Mouse (Mus musculus) ovary, adult 18-20 months (tissue): ENCODE data around the gene Tead3.

ENCODE experiments used
- DNase-seq: peaks from one replicate; pipeline ENCODE4 v3.0.0; 2022; ENCODE audit warnings: low spot score, mixed read lengths

The Tead3 gene

DNA sequence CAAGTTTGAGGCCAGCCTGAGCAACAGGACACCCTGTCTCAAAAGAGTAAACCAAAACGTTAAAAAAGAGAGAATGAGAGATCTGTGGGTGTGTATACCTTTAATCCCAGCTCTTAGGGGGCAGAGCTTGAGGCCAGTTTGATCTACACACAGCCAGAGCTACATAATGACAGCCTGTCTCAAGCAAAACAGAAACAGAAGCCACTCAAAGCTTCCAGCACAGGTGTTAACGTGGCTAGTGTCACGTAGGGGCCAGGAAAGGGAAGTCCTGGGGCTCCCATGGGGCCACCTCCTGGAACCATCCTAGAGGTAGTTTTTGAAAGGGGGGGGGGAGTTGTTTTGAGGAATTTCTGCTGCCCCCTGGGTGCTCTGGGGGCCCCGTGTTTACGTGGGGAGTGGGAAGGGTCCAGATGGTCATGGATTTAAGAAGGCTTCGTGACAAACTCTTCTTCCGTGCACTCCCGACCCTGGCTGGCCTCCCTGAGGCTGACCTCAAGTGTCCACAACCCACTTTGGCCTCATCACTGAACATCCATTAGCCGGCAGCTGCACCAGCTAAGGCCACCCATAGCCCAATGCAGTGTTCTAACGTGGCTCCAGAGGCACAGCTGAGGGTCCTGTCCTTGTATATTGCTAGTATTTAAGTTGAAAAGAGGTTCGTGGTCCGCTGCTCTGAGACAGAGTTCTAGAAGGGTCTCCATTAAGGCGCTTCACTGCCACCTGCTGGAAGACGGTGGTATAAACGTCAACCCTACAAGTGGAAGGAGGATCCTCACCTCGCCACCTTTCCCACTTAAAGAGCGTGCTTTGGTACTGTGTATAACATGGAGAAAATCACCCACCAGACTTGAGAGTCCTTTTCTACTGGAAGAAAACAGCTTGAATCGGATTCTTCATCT lies 42.1 kb downstream of the Tead3 start:
- DNase-seq = peak; percentile 61

DNA sequence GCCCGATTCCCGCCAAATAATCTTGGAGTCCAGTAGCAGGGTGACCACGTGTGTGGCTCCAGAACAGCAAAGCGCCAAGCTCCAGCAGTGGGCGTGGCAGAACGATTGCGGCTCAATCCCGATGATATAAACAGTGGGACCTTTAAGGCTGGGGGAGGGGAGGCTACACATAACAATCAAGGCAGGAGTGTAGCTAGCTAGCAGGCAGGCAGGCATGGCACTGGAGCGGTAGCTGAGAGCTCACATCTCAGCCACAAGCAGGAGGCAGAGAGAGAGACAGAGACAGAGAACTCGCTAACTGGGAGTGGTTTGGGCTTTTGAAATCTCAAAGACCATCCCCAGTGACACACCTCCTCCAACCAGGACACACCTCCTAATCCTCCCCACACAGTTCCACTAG lies 45.4 kb downstream of the Tead3 start:
- DNase-seq = no peak

DNA sequence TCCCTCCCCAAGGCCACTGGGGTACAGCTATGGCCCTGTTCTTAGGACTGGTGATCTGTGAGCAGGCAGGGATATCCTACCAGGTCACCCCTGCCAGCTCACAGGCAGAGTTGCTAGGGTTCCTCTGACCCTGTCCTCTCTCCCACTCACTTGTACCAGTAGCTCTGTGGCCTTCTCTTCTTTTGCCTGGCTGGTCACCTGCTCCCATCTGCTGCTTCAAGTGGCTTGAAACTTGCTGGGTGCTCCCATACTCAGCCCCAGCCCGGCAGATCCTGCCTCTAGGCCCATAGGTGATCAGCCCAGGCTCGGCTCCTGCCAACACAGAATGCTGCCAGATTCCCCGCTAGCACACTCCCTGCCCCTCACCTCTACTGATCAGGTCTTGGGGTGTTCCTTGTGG lies 49.8 kb downstream of the Tead3 start:
- no peak for DNase-seq

GRCm38 (mm10) chr17:28300323-28300722 lies 50.3 kb downstream of the Tead3 start:
- no peak for DNase-seq

DNA sequence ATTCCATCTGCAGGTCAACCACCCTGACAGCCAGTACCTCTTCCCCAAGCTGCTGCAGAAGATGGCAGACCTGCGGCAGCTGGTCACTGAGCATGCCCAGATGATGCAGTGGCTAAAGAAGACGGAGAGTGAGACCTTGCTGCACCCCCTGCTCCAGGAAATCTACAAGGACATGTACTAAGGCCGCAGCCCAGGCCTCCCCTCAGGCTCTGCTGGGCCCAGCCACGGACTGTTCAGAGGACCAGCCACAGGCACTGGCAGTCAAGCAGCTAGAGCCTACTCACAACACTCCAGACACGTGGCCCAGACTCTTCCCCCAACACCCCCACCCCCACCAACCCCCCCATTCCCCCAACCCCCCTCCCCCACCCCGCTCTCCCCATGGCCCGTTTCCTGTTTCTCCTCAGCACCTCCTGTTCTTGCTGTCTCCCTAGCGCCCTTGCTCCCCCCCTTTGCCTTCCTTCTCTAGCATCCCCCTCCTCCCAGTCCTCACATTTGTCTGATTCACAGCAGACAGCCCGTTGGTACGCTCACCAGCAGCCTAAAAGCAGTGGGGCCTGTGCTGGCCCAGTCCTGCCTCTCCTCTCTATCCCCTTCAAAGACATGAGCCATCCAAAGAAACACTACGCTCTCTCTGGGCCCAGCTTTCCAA lies 50.8 kb downstream of the Tead3 start:
- DNase-seq = no peak

DNA sequence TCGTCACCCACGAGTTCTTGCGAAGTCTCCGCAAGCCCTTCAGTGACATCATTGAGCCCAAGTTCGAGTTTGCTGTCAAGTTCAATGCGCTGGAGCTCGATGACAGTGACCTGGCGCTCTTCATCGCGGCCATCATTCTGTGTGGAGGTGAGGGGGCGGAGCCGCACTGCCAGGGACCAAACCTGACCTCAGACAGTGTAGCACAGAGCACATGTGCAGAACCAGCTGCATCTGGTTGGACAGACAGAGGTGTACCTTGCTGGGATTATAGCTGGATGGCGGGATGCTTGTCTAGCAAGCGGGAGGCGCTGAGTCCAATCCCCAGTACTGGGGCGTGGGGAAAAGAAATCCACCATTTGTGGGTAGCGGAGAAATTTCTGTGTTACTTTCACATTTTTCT lies 51.7 kb downstream of the Tead3 start:
- DNase-seq = no peak

GRCm38 (mm10) chr17:28294449-28295333 lies 55.9 kb downstream of the Tead3 start:
- DNase-seq = no peak

DNA sequence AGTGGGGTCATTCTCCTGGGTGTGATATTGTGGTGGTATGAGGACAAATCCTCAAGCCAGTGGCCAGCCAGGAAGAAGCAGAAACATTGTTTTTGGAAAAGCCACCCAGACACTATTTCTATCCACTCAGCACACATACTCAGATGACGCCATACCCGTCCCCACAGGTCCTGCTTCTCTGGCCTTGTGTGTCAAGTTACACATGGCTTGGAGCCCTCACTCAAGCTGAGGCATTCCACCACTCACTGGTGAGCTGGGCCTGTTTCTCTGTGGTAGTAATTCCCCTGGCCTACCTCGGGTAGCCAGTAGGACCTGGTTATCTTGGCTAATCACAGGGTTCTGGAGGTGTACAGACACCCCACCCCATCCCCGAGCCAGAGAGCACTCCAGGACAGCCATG lies 56.9 kb downstream of the Tead3 start:
- no peak for DNase-seq

DNA sequence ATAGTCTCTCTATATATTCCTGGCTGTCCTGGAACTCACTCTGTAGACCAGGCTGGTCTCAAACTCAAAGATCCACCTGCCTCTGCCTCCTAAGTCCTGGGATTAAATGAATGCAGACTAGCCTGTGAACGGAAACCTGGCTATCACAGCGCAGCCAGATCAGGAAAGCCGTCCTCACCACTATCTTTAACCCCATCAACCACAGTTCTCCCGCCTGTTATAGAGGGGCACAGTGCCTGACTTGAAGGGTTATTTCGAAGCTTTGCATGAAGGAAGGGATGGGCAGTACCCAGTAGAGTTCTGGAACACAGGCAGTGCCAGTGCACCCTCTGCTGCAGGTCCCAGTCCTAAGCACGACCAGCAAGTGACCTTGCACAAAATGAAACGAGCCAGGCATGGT lies 59.3 kb downstream of the Tead3 start:
- no peak for DNase-seq

GRCm38 (mm10) chr17:28290671-28291070 lies 59.9 kb downstream of the Tead3 start:
- no peak for DNase-seq

- DNase-seq = peak; percentile 55
These were observed 60.4 kb downstream of the Tead3 start for GRCm38 (mm10) chr17:28290262-28290661.

DNA sequence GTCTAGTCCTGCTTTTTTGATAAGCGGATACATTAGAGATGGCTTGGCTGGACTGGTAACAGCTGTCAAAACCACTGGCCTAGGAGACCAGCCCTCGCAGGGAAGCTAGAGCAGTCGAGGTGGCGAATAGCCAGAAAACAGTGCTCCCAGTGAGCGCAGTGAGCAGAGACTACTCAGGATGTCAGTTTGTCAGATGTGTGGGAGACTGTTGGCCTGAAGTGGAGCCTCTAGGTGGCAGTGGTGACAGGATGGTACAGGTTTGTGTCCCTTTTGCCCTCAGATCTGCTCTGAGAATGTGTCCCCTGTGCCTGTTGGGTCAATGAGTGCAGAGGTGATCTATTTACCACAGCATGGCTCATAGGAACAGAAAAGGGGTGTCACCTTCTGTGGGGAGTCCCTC lies 62.6 kb downstream of the Tead3 start:
- DNase-seq = no peak

DNA sequence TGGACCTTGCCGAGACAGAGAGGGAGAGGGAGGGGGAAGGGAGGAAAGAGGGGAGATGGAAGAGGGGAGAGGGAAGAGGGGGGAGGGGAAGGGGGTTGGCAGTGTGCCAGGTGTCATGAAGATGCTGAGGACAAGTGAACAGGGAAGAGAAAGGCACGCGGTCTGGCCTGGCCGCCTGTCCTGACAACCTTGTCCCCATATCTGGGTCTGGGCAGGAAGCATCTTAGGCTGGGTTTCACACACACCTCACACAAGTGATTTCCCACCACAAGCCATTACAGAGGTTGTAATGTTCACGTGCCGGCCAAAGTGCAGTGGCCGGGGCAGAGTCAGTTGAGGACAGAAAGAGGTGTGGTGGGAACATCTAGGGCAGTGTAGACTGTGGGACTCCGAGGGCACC lies 63.0 kb downstream of the Tead3 start:
- no peak for DNase-seq

- no peak for DNase-seq
These were observed 63.7 kb downstream of the Tead3 start for GRCm38 (mm10) chr17:28286964-28287363.

GRCm38 (mm10) chr17:28286133-28286532 lies 64.5 kb downstream of the Tead3 start:
- DNase-seq = no peak

- DNase-seq = no peak
These were observed 67.4 kb downstream of the Tead3 start for GRCm38 (mm10) chr17:28283199-28283598.

GRCm38 (mm10) chr17:28281866-28282441 lies 68.7 kb downstream of the Tead3 start:
- DNase-seq = no peak
